11 mouse cellular contexts compared by ENCODE assay signal in the genomic region with DNA sequence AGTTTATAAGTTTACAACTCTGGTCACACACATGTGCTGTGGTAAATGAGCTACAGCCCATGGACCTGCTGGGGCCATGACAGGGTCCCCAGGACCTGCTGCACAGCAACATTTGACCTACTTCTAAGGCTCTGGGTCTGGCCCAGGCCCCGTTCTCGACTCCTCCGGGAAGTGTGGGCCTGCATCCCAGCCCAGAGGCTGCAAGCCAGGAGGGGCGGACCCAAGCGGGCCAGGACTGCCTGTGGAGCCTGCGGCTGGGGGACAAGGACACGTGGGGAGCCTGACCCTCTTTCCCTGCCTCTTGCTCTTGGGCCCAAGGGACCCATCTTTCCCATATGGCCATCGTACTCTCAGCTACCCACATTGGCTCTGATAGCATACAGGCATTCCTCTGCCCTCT. TPM values are rescaled to one million over a fixed set of nuclear protein-coding genes. Genes with fewer than 3 reads are reported as not detected.
DNase-seq lines count a peak whose midpoint lies in the region; ATAC-seq lines count a peak whose summit lies in the region.
"Had no signal": no experiment of that assay in that cellular context is flagged by ENCODE, and none has a peak within 500 bp of the region (broad histone marks: within the 10 kb centered on the region; RNA-seq: fewer than 3 reads in every experiment).

No protein-coding gene starts in this region.

- H3K9me3 ChIP-seq in limb, embryonic 10.5 days (replicated peaks): no peaks in the 10 kb centered on the region
- H3K9me3 ChIP-seq in intestine, embryonic 16.5 days (ENCODE audit: control insufficient read depth, low read length): no peaks in the 10 kb centered on the region
- H3K9me3 ChIP-seq: liver, embryonic 13.5 days had no signal

- no peak overlapping the region for H3K4me3 ChIP-seq in limb, embryonic 10.5 days
- H3K4me3 ChIP-seq in intestine, embryonic 16.5 days (ENCODE audit: low read length): no peak overlapping the region
- H3K4me3 ChIP-seq: liver, embryonic 13.5 days had no signal

- intact Hi-C loops in heart, postnatal 10 days (cut with DNase I): loop anchor here (1.0 to 2.0 kb wide), 3 partner anchors 22 to 42 kb away; no protein-coding TSS in a partner anchor

- peaks cover 35% of the 10 kb centered on the region for H3K27me3 ChIP-seq in limb, embryonic 10.5 days (ENCODE audit: low read depth, poor library complexity, severe bottlenecking)
- H3K27me3 ChIP-seq in intestine, embryonic 16.5 days (replicated peaks; ENCODE audit: control insufficient read depth, insufficient read depth, low read length): no peaks in the 10 kb centered on the region

- H3K9ac ChIP-seq in intestine, embryonic 16.5 days (ENCODE audit: low read depth, low read length): no peak overlapping the region; the same call in 1 of the 2 replicates
- H3K9ac ChIP-seq: liver, embryonic 13.5 days had no signal

- peaks cover 42% of the 10 kb centered on the region for H3K4me1 ChIP-seq in limb, embryonic 10.5 days
- peaks cover 6% of the 10 kb centered on the region; the same call in 1 of the 2 replicates for H3K4me1 ChIP-seq in intestine, embryonic 16.5 days (ENCODE audit: control insufficient read depth, insufficient read depth, low read length)

- WGBS in limb, embryonic 10.5 days: 72% methylated on average over 8 of the region's 8 CpGs
- 64% methylated on average over 8 of the region's 8 CpGs for whole genome bisulfite sequencing in intestine, embryonic 16.5 days

- DNase-seq in cerebellum, adult 18-20 months: peak; percentile 21 to 27
- no peak for DNase-seq in cerebellum, adult 9-10 months
- peak; percentile 61 to 80 for DNase-seq in adrenal gland, postnatal 36 days
- peak; percentile 93 to 94 for DNase-seq in heart, postnatal 10 days
- DNase-seq in limb, embryonic 10.5 days (ENCODE audit: low spot score): no peak
- peak; percentile 54 for DNase-seq in right cerebral cortex, postnatal 25 days
- no peak for DNase-seq in thymus, adult 18-20 months

- H3K36me3 ChIP-seq in limb, embryonic 10.5 days: no peaks in the 10 kb centered on the region
- H3K36me3 ChIP-seq in intestine, embryonic 16.5 days (ENCODE audit: control insufficient read depth, insufficient read depth, low read length): no peaks in the 10 kb centered on the region
- H3K36me3 ChIP-seq: liver, embryonic 13.5 days had no signal

- H3K27ac ChIP-seq in limb, embryonic 10.5 days: 0 out of 2 replicates have a peak overlapping the region, but pooled peaks have one; percentile 19
- H3K27ac ChIP-seq in intestine, embryonic 16.5 days (ENCODE audit: low read length): no peak overlapping the region
- H3K27ac ChIP-seq: liver, embryonic 13.5 days had no signal

- no peak overlapping the region for H3K4me2 ChIP-seq in intestine, embryonic 16.5 days (ENCODE audit: low read depth, low read length)
- H3K4me2 ChIP-seq: liver, embryonic 13.5 days had no signal

- ATAC-seq in intestine, embryonic 16.5 days: no peak

RNA-seq across cellular contexts. Expression of gene Pth1r, which starts 11.7 kb away (rescaled TPM):
- 10 to 100 TPM; 12.5 to 23.1 TPM for total RNA-seq in adrenal gland, postnatal 36 days (2021)
- 10 to 100 TPM; 11.5 to 13.4 TPM for total RNA-seq in heart, postnatal 10 days (2021)
- 36.3 and 49.2 TPM in 2 replicates for polyA plus RNA-seq in limb, embryonic 10.5 days (2016; fragmentation: Nextera tagmentation; extraction: Ambion mirVana)
- 15.4 and 16.4 TPM in 2 replicates for polyA plus RNA-seq in intestine, embryonic 16.5 days (2015; fragmentation: Nextera tagmentation; extraction: Ambion mirVana)

RNA-seq across cellular contexts. Expression of gene Myl3, which starts 16.9 kb away (rescaled TPM):
- 1 to 10 TPM; 1.8 to 2.2 TPM for total RNA-seq in adrenal gland, postnatal 36 days (2021)
- total RNA-seq in heart, postnatal 10 days (2021): over 10,000 TPM; 11,120 to 11,825 TPM
- 1.7 and 3.5 TPM in 2 replicates for polyA plus RNA-seq in limb, embryonic 10.5 days (2016; fragmentation: Nextera tagmentation; extraction: Ambion mirVana)
- 0.67 and 0.71 TPM in 2 replicates for polyA plus RNA-seq in intestine, embryonic 16.5 days (2015; fragmentation: Nextera tagmentation; extraction: Ambion mirVana)
- polyA plus RNA-seq: small intestine, adult 2 months had no signal

RNA-seq across cellular contexts. Expression of gene Prss42, which starts 39.4 kb away (rescaled TPM):
- not detected for total RNA-seq in adrenal gland, postnatal 36 days (2021)
- total RNA-seq in heart, postnatal 10 days (2021): not detected
- polyA plus RNA-seq in limb, embryonic 10.5 days (2016; fragmentation: Nextera tagmentation; extraction: Ambion mirVana): not detected in 2 replicates
- polyA plus RNA-seq in intestine, embryonic 16.5 days (2015; fragmentation: Nextera tagmentation; extraction: Ambion mirVana): not detected in 2 replicates
- total RNA-seq: adrenal gland, adult 18-20 months had no signal
- polyA plus RNA-seq: liver, embryonic 13.5 days; small intestine, adult 2 months had no signal

RNA-seq across cellular contexts. Expression of gene Prss44, which starts 55.2 kb away (rescaled TPM):
- total RNA-seq in adrenal gland, postnatal 36 days (2021): not detected
- not detected for total RNA-seq in heart, postnatal 10 days (2021)
- not detected in 2 replicates for polyA plus RNA-seq in limb, embryonic 10.5 days (2016; fragmentation: Nextera tagmentation; extraction: Ambion mirVana)
- not detected in 2 replicates for polyA plus RNA-seq in intestine, embryonic 16.5 days (2015; fragmentation: Nextera tagmentation; extraction: Ambion mirVana)
- total RNA-seq: adrenal gland, adult 18-20 months had no signal
- polyA plus RNA-seq: liver, embryonic 13.5 days; small intestine, adult 2 months had no signal

Comparison
In these comparisons a context has a peak if more than half of its experiments do, and no peak if none do; other contexts are left out.
1. DNase-seq: peak in cerebellum, adult 18-20 months (2 of 2), adrenal gland, postnatal 36 days (2 of 2), heart, postnatal 10 days (2 of 2) and right cerebral cortex, postnatal 25 days (single experiment); none in cerebellum, adult 9-10 months (single experiment), limb, embryonic 10.5 days (single experiment) and thymus, adult 18-20 months (0 of 2).
2. RNA of gene Myl3, which starts 16.9 kb away (total RNA-seq): 11,120 to 11,825 TPM in heart, postnatal 10 days; 1.8 to 2.2 TPM in adrenal gland, postnatal 36 days; every median in the first group is over 1,000 times any median in the second.